Mouse (Mus musculus) macrophage (primary cell): ENCODE measurements around the gene Cd164. TPM values are rescaled to one million over a fixed set of nuclear protein-coding genes. Genes with fewer than 3 reads are reported as not detected.

ENCODE experiments used
- H3K27ac ChIP-seq: fragments of 350-480 bp; formaldehyde crosslinking; 2 replicates; pipeline ENCODE4 v1.9.0; 2021
- H3K36me3 ChIP-seq: fragments of 350-480 bp; formaldehyde crosslinking; 2 replicates; pipeline ENCODE4 v1.9.0; 2021; ENCODE audit errors: inconsistent target
- H3K4me3 ChIP-seq: fragments of 350-480 bp; formaldehyde crosslinking; 2 replicates; pipeline ENCODE4 v1.9.0; 2021; ENCODE audit errors: inconsistent target
- H3K79me2 ChIP-seq: fragments of 350-480 bp; formaldehyde crosslinking; 2 replicates; pipeline ENCODE4 v1.9.0; 2021; ENCODE audit errors: inconsistent target
- WGBS: methylation state at CpG from one replicate; pipeline ENCODE4 v1.1.7; 2026; ENCODE audit warnings: inconsistent platforms; ENCODE audit not compliant: missing documents; 5-methylcytosine and 5-hydroxymethylcytosine counted together
- polyA plus RNA-seq: library from polyadenylated mRNA; stranded (reverse); fragments of 250-400 nt; gene quantifications from 3 replicates; pipeline ENCODE4 v1.2.4, GENCODE M21; 2018; ENCODE audit warnings: inconsistent platforms

The Cd164 gene
- polyA plus RNA-seq, 1 experiment from 2014 or later = 204 TPM

GRCm38 (mm10) chr10:41546396-41547165, 27.4 kb downstream of the Cd164 start:
- Histone ChIP-seq H3K79me2 (no peaks in the 10 kb centered on the region), H3K4me3 (no peak overlapping the region), H3K36me3 (no peaks in the 10 kb centered on the region), H3K27ac (no peak overlapping the region)
- 94% methylated on average over 13 of the region's 13 CpGs for WGBS

GRCm38 (mm10) chr10:41550711-41551110, 31.5 kb downstream of the Cd164 start:
- H3K36me3 ChIP-seq = no peaks in the 10 kb centered on the region
- no peak overlapping the region for H3K27ac ChIP-seq
- no peak overlapping the region for H3K4me3 ChIP-seq
- no peaks in the 10 kb centered on the region for H3K79me2 ChIP-seq
- 93% methylated on average over 7 of the region's 7 CpGs for WGBS

- 33% methylated on average over 3 of the region's 3 CpGs for WGBS
These were observed 33.1 kb downstream of the Cd164 start for GRCm38 (mm10) chr10:41552319-41552718.

DNA sequence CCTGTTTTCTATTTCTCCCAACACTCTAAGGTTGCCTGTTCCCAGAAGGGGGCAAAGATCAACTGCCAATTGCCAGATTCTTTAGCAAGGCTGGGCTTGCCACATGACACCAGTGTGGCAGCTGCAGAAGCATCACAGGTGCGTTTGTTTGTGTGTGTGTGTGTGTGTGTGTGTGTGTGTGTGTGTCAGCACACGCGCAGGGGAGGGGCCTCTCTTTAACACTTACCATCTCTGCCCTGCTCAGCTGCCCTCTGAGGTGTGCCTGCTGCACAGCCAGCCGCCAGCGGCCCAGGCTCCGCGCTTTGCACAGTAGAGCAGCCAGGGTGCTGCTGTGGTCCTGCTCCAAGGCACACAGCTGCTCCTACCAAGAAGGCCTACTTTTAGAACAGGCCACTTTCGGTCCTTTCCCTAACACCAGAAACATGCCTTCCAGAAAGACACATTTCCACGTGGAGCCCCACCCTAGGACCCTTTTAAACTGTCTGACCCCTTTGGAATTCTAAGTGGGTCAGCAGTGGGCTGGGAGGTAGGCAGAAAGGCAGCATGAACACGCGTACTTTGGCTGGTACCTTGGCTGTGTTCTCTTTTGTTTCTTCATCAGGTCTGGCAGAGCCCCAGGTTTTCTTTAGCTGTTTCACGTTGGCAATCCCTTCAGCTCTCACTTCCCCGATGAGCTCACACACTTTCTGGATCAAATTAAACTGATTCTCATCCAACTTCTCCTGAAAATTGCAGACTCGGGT, 33.8 kb downstream of the Cd164 start:
- Histone ChIP-seq H3K36me3 (no peaks in the 10 kb centered on the region), H3K27ac (no peak overlapping the region), H3K4me3 (no peak overlapping the region), H3K79me2 (no peaks in the 10 kb centered on the region)
- 59% methylated on average over 8 of the region's 14 CpGs for WGBS

More at GRCm38 (mm10) chr10:41552319-41552718, 33.1 kb downstream of the Cd164 start:
- no peak overlapping the region for H3K4me3 ChIP-seq
- H3K79me2 ChIP-seq = no peaks in the 10 kb centered on the region
- no peak overlapping the region for H3K27ac ChIP-seq
- no peaks in the 10 kb centered on the region for H3K36me3 ChIP-seq

GRCm38 (mm10) chr10:41553711-41554110, 34.5 kb downstream of the Cd164 start:
- no peak overlapping the region for H3K4me3 ChIP-seq
- no peaks in the 10 kb centered on the region for H3K79me2 ChIP-seq
- no peaks in the 10 kb centered on the region for H3K36me3 ChIP-seq
- H3K27ac ChIP-seq = no peak overlapping the region
- 93% methylated on average over 4 of the region's 4 CpGs for WGBS

GRCm38 (mm10) chr10:41555081-41555480, 35.9 kb downstream of the Cd164 start:
- H3K27ac ChIP-seq = no peak overlapping the region
- 96% methylated on average over 3 of the region's 3 CpGs for WGBS
- H3K79me2 ChIP-seq = no peaks in the 10 kb centered on the region

DNA sequence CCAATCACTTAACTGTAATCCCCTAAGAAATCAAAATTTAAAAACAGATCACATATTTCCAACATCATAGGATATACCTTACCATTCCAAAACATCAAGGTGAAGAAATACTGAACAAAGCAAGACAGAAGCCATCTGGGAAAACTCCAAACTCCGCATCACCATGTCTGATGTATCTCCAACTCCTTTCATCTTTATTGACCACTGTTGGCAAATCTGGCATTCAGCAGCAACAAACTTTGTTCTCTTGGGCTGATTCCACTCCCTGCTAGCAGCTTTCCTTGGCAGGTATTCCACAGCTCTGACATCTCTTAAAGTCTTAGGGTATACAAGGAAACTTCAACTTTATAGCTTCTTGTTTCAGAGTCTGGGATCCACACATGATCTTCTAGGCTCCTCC, 39.2 kb downstream of the Cd164 start:
- no peak overlapping the region for H3K27ac ChIP-seq
- WGBS = 100% methylated on average over 1 of the region's 1 CpGs
- H3K79me2 ChIP-seq = no peaks in the 10 kb centered on the region
- no peak overlapping the region for H3K4me3 ChIP-seq
- H3K36me3 ChIP-seq = no peaks in the 10 kb centered on the region

More at GRCm38 (mm10) chr10:41555081-41555480, 35.9 kb downstream of the Cd164 start:
- Histone ChIP-seq H3K4me3 (no peak overlapping the region), H3K36me3 (no peaks in the 10 kb centered on the region)

DNA sequence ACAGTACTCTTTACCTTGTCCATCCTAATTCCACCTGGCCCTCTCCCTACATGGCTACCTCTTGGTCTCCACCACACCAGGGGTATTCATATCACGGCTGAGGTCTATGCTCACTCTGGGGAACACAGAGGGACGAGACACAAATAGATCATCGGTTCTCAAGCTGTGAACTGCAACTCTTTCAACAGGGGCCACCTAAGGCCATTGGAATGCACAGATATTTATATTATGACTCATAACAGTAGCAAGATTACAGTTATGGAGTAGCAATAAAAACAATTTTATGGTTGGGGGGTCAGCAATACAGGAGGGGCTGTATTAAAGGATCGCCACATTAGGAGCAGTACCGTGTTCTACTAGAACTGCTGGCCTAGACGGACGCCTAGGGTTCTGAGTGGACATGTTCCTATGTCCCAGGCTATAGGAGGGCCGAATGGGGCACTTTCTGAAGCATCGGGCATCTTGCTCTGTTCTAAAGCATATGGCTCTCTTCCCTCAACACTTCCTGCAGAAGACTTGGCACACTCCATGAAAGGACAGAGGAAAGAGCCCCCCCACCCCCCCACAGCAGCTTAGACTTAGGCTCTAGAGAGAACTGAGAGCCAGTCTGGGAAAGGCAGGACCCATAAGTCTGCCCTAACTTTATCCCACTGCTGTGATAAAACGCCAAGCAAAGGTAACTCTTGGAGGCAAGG, 42.6 kb downstream of the Cd164 start:
- H3K79me2 ChIP-seq = no peaks in the 10 kb centered on the region
- H3K36me3 ChIP-seq = no peaks in the 10 kb centered on the region
- 96% methylated on average over 10 of the region's 10 CpGs for WGBS
- H3K27ac ChIP-seq = no peak overlapping the region
- H3K4me3 ChIP-seq = no peak overlapping the region

DNA sequence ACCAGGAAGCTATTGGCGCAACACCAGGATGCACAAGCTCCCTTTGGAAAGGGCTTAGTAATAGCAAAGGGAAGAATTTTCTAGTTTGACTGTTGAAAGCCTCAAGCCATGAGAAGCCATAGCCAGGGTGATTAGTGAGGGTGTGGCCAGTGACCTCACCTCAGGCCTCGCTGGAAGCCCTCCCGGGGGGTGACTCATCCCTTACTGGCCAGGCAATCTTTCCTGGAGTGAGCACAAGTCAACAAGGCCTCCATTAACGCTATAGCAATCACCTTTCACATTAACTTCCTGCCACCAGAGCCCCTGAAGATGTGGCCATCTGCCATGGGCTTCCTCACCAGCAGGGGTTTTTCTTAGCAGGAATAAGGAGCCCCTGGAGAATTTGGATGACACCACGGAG, 45.9 kb downstream of the Cd164 start:
- Histone ChIP-seq H3K79me2 (no peaks in the 10 kb centered on the region), H3K4me3 (no peak overlapping the region), H3K27ac (no peak overlapping the region), H3K36me3 (no peaks in the 10 kb centered on the region)
- 33% methylated on average over 5 of the region's 5 CpGs for WGBS

GRCm38 (mm10) chr10:41568306-41568705, 49.1 kb downstream of the Cd164 start:
- no peaks in the 10 kb centered on the region for H3K79me2 ChIP-seq
- H3K27ac ChIP-seq = no peak overlapping the region
- no peaks in the 10 kb centered on the region for H3K36me3 ChIP-seq
- no peak overlapping the region for H3K4me3 ChIP-seq
- WGBS = 89% methylated on average over 2 of the region's 3 CpGs

GRCm38 (mm10) chr10:41571065-41571464, 51.9 kb downstream of the Cd164 start:
- no peaks in the 10 kb centered on the region for H3K79me2 ChIP-seq
- no peak overlapping the region for H3K27ac ChIP-seq
- WGBS = 8% methylated on average over 4 of the region's 4 CpGs
- no peak overlapping the region for H3K4me3 ChIP-seq
- no peaks in the 10 kb centered on the region for H3K36me3 ChIP-seq

DNA sequence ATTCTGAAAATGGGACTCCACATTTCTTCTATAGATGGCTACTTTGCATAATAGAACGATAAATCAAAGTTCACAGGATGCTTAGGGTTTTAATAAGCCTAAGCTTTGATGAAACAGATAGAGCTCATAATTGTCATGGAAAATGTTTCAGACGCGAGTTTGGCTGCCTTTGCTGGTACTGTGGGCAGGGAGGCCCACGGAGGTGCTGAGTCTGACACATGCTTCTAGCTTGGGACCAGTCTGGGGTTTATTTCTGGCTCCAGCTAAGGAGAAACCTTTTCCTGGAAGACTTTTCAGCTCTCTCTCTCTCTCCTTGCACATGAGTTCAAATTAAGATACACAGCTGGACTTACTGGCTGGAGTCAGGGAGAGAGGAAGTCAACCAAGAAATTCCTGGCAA, 53.1 kb downstream of the Cd164 start:
- Histone ChIP-seq H3K27ac (0 out of 2 replicates have a peak overlapping the region, but pooled peaks have one; percentile 27), H3K79me2 (no peaks in the 10 kb centered on the region), H3K36me3 (no peaks in the 10 kb centered on the region), H3K4me3 (no peak overlapping the region)
- 81% methylated on average over 4 of the region's 4 CpGs for WGBS

DNA sequence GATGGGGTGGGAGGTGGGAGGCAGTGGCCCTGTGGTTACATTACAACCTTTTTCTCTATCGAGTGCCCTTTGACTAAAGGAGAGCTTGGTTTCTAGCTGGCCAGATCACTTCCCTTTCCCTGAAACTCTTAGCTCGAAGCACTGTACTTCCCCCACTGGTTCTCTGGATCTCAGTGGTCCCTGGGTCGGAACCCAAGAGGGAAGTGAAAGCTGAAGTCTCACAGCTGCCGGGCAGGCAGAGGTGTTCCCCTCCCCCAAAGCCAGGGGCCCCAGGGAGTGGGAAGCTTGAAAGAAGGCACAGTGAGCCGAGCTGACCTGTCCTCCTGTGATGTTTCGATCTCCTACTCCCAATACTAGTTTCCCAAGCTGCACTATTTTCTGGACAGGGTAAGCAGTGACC, 54.0 kb downstream of the Cd164 start:
- Histone ChIP-seq H3K79me2 (no peaks in the 10 kb centered on the region), H3K36me3 (no peaks in the 10 kb centered on the region), H3K4me3 (no peak overlapping the region), H3K27ac (peak overlapping the region; percentile 27; the same call in 1 of the 2 replicates)
- 0% methylated on average over 5 of the region's 6 CpGs for WGBS

DNA sequence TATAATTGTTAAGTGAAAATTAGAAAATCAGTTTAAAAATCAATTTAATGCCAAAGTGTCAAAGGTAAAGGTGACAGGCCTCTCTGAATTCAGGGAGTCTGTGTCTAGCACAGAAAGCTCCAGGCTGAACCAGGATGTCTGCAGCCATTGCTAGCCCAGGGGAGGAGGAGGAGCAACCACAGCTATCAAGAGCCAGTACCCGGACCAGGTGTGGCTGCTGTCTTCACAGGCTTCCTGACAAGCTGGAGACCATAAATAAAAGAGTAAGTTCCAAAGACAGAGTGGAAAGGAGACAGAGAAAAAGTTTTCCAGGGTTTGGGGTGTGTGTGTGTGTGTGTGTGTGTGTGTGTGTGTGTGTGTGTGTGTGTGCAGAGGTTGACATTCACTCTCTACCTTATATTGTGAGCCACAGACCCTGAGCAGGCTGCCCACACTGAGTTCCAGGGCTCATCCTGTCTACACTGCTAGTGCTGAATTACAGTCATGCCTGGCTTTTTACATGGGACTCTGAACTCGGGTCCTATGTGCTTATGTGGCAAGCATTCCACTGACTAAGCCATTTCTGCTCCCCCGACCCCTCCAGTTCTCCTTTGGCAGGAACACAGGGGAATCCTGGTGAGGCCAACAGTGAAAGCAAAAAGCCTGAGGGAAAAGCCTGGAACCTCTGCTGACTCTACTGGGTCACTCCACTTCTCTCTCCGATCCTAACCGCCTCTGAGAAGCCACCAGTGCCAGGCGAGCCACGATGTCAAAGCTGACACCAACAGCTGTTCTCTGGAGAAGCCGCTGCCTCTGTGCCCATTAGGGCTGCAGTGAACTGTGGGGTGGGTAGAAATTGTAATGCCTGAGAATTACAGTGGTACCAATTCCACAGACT, 56.5 kb downstream of the Cd164 start:
- Histone ChIP-seq H3K36me3 (no peaks in the 10 kb centered on the region), H3K4me3 (no peak overlapping the region), H3K27ac (no peak overlapping the region), H3K79me2 (no peaks in the 10 kb centered on the region)
- 72% methylated on average over 8 of the region's 8 CpGs for WGBS
